Mouse (Mus musculus) left cerebral cortex, postnatal 25 days (tissue): ENCODE measurements around the gene Lyst. TPM values are rescaled to one million over a fixed set of nuclear protein-coding genes. Genes with fewer than 3 reads are reported as not detected.

ENCODE experiments used
- DNase-seq, 2 experiments: peaks; one replicate each; pipeline ENCODE4 v3.0.0; 2022; ENCODE audit warnings: low spot score in 2 of 2, mixed read lengths in 1 of 2
- intact Hi-C: fragments of 180-260 bp; cut with DNase I; formaldehyde crosslinking; loops from one replicate; pipeline ENCODE4 v1.15.1; 2025
- total RNA-seq, 2 experiments: library from RNA; stranded (reverse); gene quantifications; 2 replicates each; pipeline ENCODE4 v1.2.3; 2021

Lyst gene
- total RNA-seq, 2 experiments from 2014 or later = 47.8 to 57.3 TPM

DNA sequence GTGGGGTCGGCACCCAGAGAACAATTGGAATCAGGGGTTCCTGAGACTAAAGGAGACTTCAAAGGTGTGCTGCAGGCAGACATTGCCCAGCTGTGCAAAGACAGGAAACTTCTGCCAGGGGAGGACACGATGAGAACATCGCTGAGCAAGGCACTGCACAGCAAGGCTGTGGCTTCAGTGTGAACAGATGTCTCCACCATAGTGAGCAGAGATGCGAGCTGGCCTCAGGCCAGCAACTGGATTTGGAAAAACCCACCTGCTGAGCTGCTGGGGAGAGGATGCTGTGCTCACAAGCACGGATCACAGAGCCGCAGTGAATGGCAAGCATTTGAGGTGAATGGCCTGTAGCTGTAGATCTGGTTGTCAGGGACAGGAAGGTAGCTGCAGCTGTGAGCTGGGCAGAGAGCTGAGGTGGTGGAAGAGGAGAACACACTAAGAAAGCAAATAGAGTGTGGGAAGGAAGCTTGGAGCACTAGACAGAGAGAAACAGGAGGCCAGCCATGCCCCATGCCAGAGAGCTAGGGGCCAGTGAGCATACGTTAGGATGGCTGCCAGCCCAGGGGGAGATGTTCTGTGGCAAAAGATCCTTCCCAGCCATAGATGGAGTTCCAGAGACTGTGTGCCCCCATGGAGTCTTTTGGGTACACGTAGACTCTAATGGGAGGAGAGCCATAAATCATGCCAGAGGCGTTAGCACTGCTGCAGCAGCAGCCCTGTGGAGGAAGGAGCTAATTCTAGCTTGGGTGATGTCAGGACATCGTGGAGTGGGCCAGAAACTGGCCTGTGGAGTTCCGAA is 218.3 kb downstream of the Lyst start:
- DNase-seq = peak; percentile 22 to 39
- intact Hi-C loops = no loop called here

DNA sequence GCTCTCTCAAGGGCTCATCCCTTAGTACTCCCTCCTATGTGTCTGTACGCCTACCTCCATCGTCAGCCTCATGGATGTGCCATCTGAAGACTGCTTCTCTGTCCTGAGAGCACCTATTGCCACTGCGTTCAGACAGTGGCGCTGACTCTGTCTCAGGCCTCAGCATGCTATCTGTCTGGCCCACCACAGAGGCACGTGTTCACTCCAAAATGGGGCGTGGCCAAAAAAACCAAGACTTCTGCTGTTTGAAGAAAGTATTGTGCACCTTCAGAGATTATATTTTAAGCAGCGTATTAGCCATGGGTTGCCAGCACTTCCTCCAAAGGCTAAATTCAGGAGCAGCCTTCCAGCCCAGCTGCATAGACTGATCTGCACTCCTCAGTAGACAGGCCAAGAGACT is 220.7 kb downstream of the Lyst start:
- intact Hi-C loops = no loop called here
- DNase-seq = no peak

DNA sequence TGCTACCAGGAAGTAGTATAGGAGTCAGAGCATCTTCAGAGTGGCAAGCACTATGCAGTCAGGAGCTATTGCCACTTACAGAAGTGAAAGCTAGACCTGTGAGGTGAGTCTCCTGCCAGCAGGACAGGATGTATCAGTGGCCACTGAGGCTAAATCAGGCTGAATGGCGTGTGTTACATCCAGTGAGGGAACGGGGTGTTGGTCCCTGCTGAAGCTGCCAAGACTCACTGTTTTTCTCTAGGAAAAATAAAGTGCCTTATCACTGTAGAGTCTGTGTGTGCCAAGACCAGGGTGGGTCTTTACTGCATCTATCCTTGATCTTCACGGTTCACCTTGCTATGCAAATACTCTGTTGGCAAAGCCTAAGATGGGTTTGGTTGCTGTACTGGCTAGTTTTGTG is 228.5 kb downstream of the Lyst start:
- no peak for DNase-seq
- intact Hi-C loops = no loop called here

DNA sequence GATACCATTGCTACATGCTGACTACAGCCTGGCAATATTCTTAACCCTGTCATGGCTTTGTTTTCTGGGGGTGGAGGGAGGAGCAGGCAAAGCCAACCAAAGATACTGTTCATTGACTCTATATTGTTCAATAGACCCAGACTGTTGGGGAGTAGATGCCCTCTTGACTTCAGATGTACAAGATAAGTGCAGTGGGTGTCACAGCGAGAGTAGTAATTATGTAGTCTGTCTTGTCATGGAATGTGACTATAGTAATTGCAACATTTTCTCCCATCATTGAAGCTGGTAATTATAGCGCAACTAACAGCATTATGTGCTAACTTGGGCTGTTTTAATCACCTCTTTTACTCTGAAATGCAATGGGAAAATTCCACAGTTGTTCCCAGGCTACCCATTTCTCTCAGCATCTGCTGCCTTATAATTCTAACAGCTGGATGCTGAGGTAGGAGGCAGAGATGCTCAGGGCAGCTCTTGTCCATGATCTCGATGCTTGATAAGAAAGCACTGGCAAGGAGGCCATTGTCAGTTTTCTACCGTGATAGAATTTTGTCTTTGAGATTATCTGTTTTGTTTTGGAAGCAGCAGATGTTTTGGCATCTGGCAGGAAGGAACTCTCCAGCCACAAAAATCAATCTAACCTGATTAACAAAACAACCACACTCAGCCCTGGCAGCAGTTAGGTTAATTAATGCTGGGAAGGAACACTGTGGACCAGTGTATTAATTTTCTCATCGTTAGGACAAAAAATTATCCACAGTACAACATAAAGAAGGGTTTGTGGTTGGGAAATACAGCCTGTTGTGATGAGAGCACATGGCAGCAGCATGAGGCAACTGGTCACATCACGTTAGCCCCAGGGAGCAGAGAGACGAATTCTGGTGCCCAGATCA is 230.3 kb downstream of the Lyst start:
- no peak for DNase-seq
- intact Hi-C loops = no loop called here

DNA sequence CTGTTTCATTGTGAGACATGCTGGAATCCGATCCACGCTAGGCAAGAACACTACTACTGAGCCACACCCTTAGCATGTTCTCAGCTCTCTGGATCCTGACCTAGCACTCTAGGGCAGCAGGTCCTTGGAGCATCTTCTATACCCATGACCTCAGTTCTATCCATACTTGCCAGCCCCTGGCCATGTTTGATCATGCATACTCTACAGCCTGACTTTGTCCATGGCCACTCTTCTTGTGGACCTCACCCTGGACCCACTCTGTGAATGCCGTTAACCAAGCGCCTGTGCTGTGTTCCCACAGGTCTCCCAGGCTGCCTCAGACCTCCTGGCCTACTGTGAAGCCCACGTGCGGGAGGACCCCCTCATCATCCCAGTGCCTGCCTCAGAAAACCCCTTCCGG is 234.7 kb downstream of the Lyst start:
- intact Hi-C loops = no loop called here
- no peak for DNase-seq

DNA sequence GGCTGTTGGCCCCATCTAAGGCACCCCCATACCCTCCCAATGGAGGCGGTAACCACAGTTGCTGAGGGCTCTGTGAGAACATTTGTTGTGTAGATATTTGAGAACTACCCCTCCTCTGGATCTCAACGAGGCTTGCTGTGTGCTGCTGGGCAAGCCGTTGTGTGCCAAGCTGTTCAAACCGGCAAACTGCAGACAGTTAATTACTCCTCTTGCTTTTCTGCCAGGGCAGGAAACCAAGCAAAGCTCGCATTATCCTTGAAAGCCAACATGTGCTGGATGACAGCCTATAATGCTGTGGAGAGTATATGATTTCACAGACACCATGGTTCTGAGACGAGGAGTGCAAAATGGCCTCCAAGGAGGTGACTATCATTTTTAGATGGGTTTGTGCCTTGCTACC is 236.3 kb downstream of the Lyst start:
- intact Hi-C loops = no loop called here

DNA sequence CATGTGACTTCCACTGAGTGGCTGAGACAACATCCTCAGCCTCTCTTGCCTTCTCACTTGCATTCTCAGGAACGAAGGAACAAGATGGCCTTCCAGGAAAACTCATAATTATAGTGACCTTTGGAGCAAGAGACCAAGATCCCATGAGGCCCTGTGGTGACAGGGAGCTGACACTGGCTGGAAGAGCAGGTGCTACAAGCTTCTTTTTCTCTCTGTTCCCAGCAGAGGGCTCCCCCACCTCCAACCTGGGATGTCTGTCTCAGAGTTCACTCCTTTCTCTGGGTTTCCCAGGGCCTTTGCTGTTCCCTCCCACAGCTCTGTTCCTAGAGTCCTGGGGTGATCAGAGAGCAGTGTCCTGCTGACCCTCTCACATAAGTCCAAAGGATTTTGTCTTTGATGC is 237.9 kb downstream of the Lyst start:
- intact Hi-C loops = no loop called here
- DNase-seq = no peak

More for the DNA sequence above, 236.3 kb downstream of the Lyst start:
- DNase-seq = no peak

Other genes starting within 250 kb of the Lyst start
- gene Gpr137b, start 196.4 kb upstream of the Lyst start, total RNA-seq = 10 to 100 TPM; 15.9 to 22.4 TPM
- 1 to 10 TPM; 9.2 to 10.0 TPM for gene Nid1, start 152.8 kb upstream of the Lyst start, total RNA-seq
- gene Gng4, start 193.7 kb downstream of the Lyst start, total RNA-seq = 10 to 100 TPM; 48.5 to 49.8 TPM